Mouse (Mus musculus) heart, embryonic 10.5 days (tissue): ENCODE data around the gene Mab21l1. TPM values are rescaled to one million over a fixed set of nuclear protein-coding genes. Genes with fewer than 3 reads are reported as not detected.

Source experiments
- DNase-seq: peaks from one replicate; pipeline ENCODE4 v3.0.0-alpha.2; 2017; ENCODE audit warnings: low spot score
- H3K27ac ChIP-seq: fragments of 300-500 bp; sonication (generic); 2 replicates; pipeline ENCODE4 v1.5.1; 2016; ENCODE audit warnings: mild to moderate bottlenecking
- H3K27me3 ChIP-seq: fragments of 300-500 bp; sonication (generic); 2 replicates; pipeline ENCODE4 v1.6.1; 2016; ENCODE audit warnings: mild to moderate bottlenecking; ENCODE audit not compliant: poor library complexity, insufficient read depth, severe bottlenecking
- H3K36me3 ChIP-seq: fragments of 300-500 bp; sonication (generic); 2 replicates; pipeline ENCODE4 v1.6.1; 2016; ENCODE audit warnings: mild to moderate bottlenecking, moderate library complexity
- H3K4me1 ChIP-seq: fragments of 300-500 bp; sonication (generic); 2 replicates; pipeline ENCODE4 v1.6.1; 2016; ENCODE audit warnings: mild to moderate bottlenecking
- H3K4me3 ChIP-seq: fragments of 300-500 bp; sonication (generic); 2 replicates; pipeline ENCODE4 v1.5.1; 2016; ENCODE audit warnings: mild to moderate bottlenecking, moderate library complexity
- H3K9me3 ChIP-seq: fragments of 300-500 bp; sonication (generic); 2 replicates; pipeline ENCODE4 v1.6.1; 2016; ENCODE audit warnings: mild to moderate bottlenecking, moderate library complexity
- WGBS: fragments of 180-500 bp; shearing (Covaris S2); methylation state at CpG from one replicate; pipeline ENCODE4 v1.1.7; 2016; 5-methylcytosine and 5-hydroxymethylcytosine counted together
- polyA plus RNA-seq: library from polyadenylated mRNA; unstranded; fragments of >200 nt; fragmentation: Nextera tagmentation; extraction: Ambion mirVana; gene quantifications from 2 replicates; pipeline ENCODE4 v1.2.1, GENCODE M21; 2016

The Mab21l1 gene
- polyA plus RNA-seq, 1 experiment from 2014 or later, result 4.0 TPM

DNA sequence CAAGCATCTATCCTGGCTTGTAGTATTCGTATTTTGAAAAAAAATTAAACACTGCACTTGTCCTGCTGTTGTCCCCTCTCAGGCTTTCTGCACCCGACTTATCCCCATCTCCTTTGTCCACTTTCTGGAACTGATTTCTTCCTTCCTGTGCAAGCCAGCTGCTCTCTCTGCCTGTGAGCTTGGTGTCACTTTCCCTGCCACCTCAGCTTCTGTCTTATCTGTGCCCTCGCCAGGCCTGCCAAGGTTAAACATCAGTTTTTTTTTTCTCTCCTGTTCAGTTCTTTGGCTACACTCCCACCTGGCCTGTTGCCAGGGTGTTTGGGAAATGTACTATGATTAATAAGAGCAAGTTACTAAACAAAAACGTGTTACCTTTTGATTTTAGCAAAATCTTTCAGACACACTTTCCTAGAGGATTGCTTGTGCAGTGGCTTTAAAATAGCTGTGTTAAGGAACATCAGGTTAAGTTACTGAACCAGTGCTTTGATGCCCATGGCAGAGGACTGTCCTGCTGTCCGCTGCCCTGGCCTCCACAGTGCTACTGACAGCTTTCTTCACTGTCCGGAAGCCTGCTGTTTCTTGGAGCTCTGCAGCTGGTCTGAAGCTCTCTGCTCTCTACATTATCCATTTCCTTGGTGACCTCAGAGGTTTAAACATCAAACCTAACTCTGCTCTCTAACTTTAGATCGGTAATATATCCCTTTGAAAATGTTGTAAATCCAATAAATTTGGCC lies 11.7 kb downstream of the Mab21l1 start:
- H3K9me3 ChIP-seq, result no peaks in the 10 kb centered on the region
- no peaks in the 10 kb centered on the region for H3K36me3 ChIP-seq
- peaks cover 11% of the 10 kb centered on the region for H3K4me1 ChIP-seq
- 46% methylated on average over 7 of the region's 7 CpGs for WGBS
- H3K27me3 ChIP-seq, result no peaks in the 10 kb centered on the region
- no peak for DNase-seq
- H3K27ac ChIP-seq, result no peak overlapping the region
- no peak overlapping the region for H3K4me3 ChIP-seq

DNA sequence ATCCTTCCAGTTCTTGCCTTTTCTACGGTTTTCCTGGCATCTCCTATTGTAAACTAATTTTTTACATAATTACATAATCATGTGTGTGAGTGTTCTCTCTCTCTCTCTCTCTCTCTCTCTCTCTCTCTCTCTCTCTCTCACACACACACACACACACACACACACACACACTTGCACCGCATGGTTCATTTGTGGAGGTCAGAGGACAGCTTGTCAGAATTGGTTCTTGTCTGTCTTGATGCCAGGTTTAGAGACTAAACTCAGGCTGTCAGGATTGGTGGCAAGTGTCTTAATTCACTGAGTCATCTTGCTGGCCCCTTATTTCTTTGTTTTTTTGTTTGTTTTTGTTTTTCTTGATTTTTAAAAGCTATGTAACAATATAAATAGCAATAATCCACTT lies 12.5 kb downstream of the Mab21l1 start:
- Histone ChIP-seq H3K36me3 (no peaks in the 10 kb centered on the region), H3K4me3 (no peak overlapping the region), H3K9me3 (no peaks in the 10 kb centered on the region), H3K27ac (no peak overlapping the region), H3K27me3 (no peaks in the 10 kb centered on the region), H3K4me1 (peaks cover 11% of the 10 kb centered on the region)
- no peak for DNase-seq
- WGBS, result 78% methylated on average over 2 of the region's 2 CpGs

DNA sequence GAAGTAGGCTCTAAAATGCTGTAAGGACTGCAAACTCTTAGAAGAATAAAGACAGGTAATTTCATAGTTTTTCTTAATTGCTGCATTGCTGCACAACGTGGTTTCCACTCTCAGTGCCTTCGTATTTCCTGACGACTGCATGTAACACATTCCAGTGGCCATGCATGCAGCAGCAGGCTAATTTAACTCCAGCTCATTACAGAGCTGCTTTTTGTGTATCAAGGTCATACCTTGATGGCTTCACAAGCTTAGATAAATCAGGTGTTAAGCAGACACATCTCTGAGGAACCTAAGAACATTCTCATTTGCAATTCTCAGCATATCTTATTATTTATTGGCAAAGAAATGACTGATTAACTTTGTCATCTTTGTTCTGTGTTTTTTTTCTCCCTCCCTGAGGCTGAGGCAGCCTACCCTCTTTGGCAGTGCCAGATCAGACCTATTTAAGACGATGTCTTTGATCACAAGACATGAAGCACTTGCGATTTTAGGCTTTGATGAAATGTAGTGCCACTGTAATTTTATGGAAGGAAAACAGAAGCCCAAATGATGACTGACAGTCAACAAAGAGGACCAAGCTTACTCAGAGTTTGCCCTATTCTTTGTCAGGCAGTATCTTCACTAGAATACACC lies 32.8 kb downstream of the Mab21l1 start:
- 0 out of 2 replicates have a peak, but pooled peaks cover 4% of the 10 kb centered on the region for H3K4me1 ChIP-seq
- H3K36me3 ChIP-seq, result no peaks in the 10 kb centered on the region
- WGBS, result 73% methylated on average over 5 of the region's 5 CpGs
- H3K4me3 ChIP-seq, result no peak overlapping the region
- DNase-seq, result no peak
- no peaks in the 10 kb centered on the region for H3K27me3 ChIP-seq
- no peak overlapping the region for H3K27ac ChIP-seq
- H3K9me3 ChIP-seq, result no peaks in the 10 kb centered on the region

DNA sequence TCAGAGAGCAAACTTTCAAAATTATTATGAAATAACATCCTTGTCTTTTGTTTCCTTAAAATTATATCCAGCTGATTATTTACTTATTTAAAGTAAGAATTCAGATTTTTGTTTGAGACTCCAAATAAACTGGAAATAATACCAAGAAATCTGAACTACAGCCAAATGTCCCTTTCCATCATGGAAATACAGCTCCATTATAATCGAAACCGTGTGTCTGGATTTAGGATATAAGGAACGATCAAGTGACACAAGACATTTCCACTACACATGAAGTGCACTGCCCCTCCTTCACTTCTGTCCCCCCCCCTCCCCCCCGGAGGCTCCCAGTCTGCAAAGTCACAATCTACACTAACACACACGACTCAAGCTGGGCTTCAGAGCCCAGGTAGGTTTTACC lies 33.8 kb downstream of the Mab21l1 start:
- H3K27me3 ChIP-seq, result no peaks in the 10 kb centered on the region
- DNase-seq, result no peak
- H3K4me1 ChIP-seq, result 0 out of 2 replicates have a peak, but pooled peaks cover 4% of the 10 kb centered on the region
- no peaks in the 10 kb centered on the region for H3K36me3 ChIP-seq
- H3K4me3 ChIP-seq, result no peak overlapping the region
- H3K9me3 ChIP-seq, result no peaks in the 10 kb centered on the region
- H3K27ac ChIP-seq, result no peak overlapping the region
- 78% methylated on average over 5 of the region's 5 CpGs for WGBS

- no peaks in the 10 kb centered on the region for H3K9me3 ChIP-seq
- H3K4me3 ChIP-seq, result no peak overlapping the region
- 75% methylated on average over 6 of the region's 6 CpGs for WGBS
- H3K36me3 ChIP-seq, result no peaks in the 10 kb centered on the region
- DNase-seq, result no peak
- no peak overlapping the region for H3K27ac ChIP-seq
- 0 out of 2 replicates have a peak, but pooled peaks cover 4% of the 10 kb centered on the region for H3K4me1 ChIP-seq
- no peaks in the 10 kb centered on the region for H3K27me3 ChIP-seq
These were observed 34.5 kb downstream of the Mab21l1 start for GRCm38 (mm10) chr3:55816638-55817375.

GRCm38 (mm10) chr3:55818082-55818481 lies 35.8 kb downstream of the Mab21l1 start:
- Histone ChIP-seq H3K4me3 (no peak overlapping the region), H3K27me3 (no peaks in the 10 kb centered on the region), H3K9me3 (no peaks in the 10 kb centered on the region), H3K4me1 (0 out of 2 replicates have a peak, but pooled peaks cover 4% of the 10 kb centered on the region), H3K36me3 (no peaks in the 10 kb centered on the region), H3K27ac (no peak overlapping the region)
- 80% methylated on average over 2 of the region's 2 CpGs for WGBS
- DNase-seq, result no peak

GRCm38 (mm10) chr3:55819598-55819997 lies 37.3 kb downstream of the Mab21l1 start:
- H3K36me3 ChIP-seq, result no peaks in the 10 kb centered on the region
- H3K4me1 ChIP-seq, result 0 out of 2 replicates have a peak, but pooled peaks cover 4% of the 10 kb centered on the region
- DNase-seq, result no peak
- H3K27me3 ChIP-seq, result no peaks in the 10 kb centered on the region
- no peak overlapping the region for H3K4me3 ChIP-seq
- H3K27ac ChIP-seq, result no peak overlapping the region
- H3K9me3 ChIP-seq, result no peaks in the 10 kb centered on the region

DNA sequence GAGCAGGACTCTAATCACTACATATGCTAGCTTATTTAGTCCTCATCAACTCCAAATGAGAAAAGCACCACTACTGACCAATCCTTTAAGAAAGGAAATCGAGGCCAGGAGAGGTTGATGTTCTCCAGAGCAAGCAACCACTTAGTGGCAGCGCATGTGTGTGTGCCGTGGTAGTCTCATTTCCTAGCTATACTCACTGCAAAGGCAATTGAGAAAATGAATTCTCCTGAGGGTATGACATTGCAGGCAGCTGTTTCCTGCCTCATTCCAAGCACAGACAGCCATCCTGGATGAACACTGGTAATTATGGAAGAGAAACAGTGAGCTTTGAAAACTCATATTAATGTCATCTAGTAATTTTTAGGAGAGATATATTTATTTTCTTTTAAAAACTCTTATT lies 42.6 kb downstream of the Mab21l1 start:
- Histone ChIP-seq H3K4me1 (no peaks in the 10 kb centered on the region), H3K27me3 (no peaks in the 10 kb centered on the region), H3K36me3 (no peaks in the 10 kb centered on the region), H3K9me3 (no peaks in the 10 kb centered on the region), H3K4me3 (no peak overlapping the region), H3K27ac (no peak overlapping the region)
- no peak for DNase-seq
- 60% methylated on average over 3 of the region's 3 CpGs for WGBS

DNA sequence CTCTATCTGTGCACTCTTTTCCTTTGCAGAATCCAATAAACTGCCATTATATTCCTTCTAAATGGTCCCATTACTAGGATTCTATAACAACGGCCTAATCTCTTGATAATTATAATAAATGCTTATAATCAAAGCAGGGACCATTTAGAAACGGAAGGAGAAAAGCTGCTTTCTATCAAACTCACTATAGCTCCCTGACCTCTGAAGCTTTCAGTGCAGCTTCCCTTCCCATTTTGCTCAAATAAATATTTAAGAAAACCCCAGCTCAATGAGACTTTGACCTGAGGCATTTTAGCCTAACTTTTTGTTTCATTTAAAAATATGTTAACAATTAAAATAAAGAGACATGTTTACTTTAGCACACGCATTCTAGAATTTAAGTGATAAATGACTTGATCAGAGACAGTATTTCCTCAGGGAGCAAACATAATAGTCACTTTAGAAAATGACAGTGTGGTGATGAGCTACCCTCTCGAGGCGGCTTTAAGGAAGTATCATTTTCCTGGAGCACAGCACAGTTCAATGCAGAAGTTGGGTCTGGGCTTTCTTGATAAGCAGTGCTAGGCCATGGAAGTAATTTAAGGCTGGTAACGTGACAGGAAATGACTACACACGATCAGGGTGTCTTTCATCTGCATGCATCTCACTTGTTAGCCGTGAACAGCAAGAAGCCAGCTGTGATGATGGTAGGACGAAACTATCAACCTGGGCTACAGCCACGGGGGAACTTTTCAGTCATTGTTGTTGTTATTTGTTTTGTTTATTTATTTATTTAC lies 46.4 kb downstream of the Mab21l1 start:
- 50% methylated on average over 10 of the region's 10 CpGs for WGBS

DNA sequence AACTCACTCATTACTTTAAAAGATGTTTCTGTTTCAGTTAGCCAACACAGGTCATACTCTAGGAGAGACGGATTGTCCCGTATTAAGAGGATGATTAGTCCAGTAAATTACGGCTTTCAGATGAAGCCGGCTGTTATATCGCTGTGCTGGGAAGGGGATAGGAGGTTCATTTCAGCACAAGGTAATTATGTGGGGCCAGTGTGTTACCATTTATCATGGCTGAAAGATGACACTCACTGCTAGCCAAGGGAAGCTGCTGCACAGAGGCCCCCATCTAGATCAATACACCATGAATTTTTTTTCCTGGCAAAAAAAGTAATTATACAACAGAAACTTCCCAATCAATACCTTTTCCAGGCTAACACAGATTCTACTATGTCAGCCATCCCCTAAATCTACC lies 47.9 kb downstream of the Mab21l1 start:
- H3K27ac ChIP-seq, result no peak overlapping the region
- H3K9me3 ChIP-seq, result no peaks in the 10 kb centered on the region
- DNase-seq, result no peak
- no peak overlapping the region for H3K4me3 ChIP-seq
- H3K27me3 ChIP-seq, result no peaks in the 10 kb centered on the region
- peaks cover 7% of the 10 kb centered on the region; the same call in 1 of the 2 replicates for H3K4me1 ChIP-seq
- WGBS, result 76% methylated on average over 5 of the region's 5 CpGs
- H3K36me3 ChIP-seq, result no peaks in the 10 kb centered on the region

More for the DNA sequence above, 46.4 kb downstream of the Mab21l1 start:
- H3K9me3 ChIP-seq, result no peaks in the 10 kb centered on the region
- no peaks in the 10 kb centered on the region for H3K36me3 ChIP-seq
- 0 out of 2 replicates have a peak, but pooled peaks cover 2% of the 10 kb centered on the region for H3K4me1 ChIP-seq
- no peak overlapping the region for H3K4me3 ChIP-seq
- H3K27ac ChIP-seq, result no peak overlapping the region
- no peaks in the 10 kb centered on the region for H3K27me3 ChIP-seq
- no peak for DNase-seq
